Mouse (Mus musculus): ENCODE results near the gene 5530400C23Rik.
"Not testable (repeated sequence)": the region's sequence is repeated elsewhere in the genome, so short reads cannot be mapped to it uniquely, and the experiment has no call there.

The 5530400C23Rik gene

DNA sequence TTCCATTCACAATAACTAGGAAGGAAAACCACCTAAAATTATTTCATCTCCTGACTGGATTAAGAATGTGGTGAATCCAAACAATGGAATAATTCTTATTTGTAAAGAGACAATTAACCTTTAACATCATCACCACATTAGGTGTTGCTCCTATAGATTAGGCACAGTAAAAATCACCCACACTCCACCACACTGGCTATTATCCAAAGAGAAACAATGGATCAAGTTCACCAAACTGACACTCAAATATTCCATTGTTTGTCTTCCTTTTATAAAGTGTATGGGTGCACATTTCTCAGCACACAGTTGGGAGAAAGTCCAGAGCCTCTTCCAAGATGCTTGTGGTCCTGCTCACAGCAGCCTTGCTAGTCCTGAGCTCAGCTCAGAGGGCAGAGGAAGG lies at the start of gene 5530400C23Rik:
Gene 5530400C23Rik, plus strand, starts transcription at position 301 of the 400 bp plus-strand sequence.
- not testable (repeated sequence) for DNase-seq (ENCODE audit: low spot score)

DNA sequence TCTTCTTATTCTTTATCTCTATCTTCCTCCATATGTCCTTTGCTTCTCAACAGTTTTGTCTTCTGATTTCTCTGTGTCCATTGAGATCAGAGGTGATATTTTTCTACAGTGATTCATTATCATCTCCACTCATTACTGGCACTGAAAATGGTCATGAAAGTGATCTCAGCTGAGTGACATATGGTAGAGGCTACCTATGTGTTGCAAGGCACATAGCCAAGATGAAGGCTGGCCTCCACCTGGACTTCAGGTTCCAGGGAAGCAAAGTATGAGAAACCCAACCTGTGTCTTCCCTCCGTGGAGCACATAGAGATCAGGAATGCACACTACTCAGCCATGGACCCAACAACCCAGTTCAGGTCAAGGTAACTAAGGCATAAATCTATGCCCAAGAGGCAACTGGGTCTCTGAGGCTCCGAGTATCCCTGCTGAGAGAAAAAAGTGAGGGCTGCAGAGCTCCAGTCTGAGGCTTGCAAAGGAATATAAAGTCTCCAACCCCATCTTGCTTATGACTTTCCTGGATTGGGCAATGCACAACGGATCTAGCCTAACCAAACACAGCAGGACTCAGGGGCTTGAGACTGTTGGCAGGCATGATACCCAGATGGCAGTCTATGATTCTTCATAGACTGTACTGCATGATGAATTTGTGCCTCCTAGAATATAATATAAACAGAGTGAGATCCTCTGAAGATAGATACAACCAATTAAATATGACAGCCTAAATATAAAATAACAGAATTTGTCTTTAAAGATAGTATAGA lies 14.1 kb downstream of the 5530400C23Rik start:
- DNase-seq (ENCODE audit: low spot score) = no peak

GRCm38 (mm10) chr6:133313896-133314295 lies 21.9 kb downstream of the 5530400C23Rik start:
- not testable (repeated sequence) for DNase-seq (ENCODE audit: low spot score)

GRCm38 (mm10) chr6:133338535-133338934 lies 46.5 kb downstream of the 5530400C23Rik start:
- DNase-seq (ENCODE audit: low spot score) = no peak

- not testable (repeated sequence) for DNase-seq (ENCODE audit: low spot score)
These were observed 49.7 kb downstream of the 5530400C23Rik start for GRCm38 (mm10) chr6:133341731-133342130.
